Mouse (Mus musculus) heart, adult 2 months (tissue): ENCODE measurements around the gene Igf2bp3.

ENCODE experiments used
- CTCF ChIP-seq: fragments of 200-600 bp; IDR thresholded peaks from 2 replicates; pipeline ENCODE4 v1.8.1; 2022; ENCODE audit warnings: antibody characterized with exemption, mild to moderate bottlenecking, moderate library complexity
- EP300 ChIP-seq: fragments of 200-500 bp; IDR thresholded peaks from 2 replicates; pipeline ENCODE4 v1.6.1; 2011; ENCODE audit warnings: low read depth, low read length, control low read depth; ENCODE audit not compliant: insufficient read depth
- POLR2A ChIP-seq: fragments of 200-500 bp; IDR thresholded peaks from 2 replicates; pipeline ENCODE4 v1.6.1; 2011; ENCODE audit warnings: mild to moderate bottlenecking, low read depth, low read length, control low read depth; ENCODE audit not compliant: insufficient read depth

- no peak for TF ChIP-seq POLR2A
- no peak for TF ChIP-seq EP300
- no peak for TF ChIP-seq CTCF
These were observed 2.6 kb downstream of the Igf2bp3 start for GRCm38 (mm10) chr6:49212141-49212540.
